Mouse (Mus musculus) liver, embryonic 14.5 days (tissue): ENCODE data around the gene Jph3.

Source experiments
- CTCF ChIP-seq: IDR thresholded peaks from 2 replicates; pipeline ENCODE4 v1.5.1; 2016; ENCODE audit warnings: antibody characterized with exemption, low read depth, control low read depth
- EP300 ChIP-seq: IDR thresholded peaks from 2 replicates; pipeline ENCODE4 v1.6.1; 2016; ENCODE audit warnings: antibody characterized with exemption, low read depth

- TF ChIP-seq CTCF, result no peak
- no peak for TF ChIP-seq EP300
Observed at GRCm38 (mm10) chr8:121796406-121796805, 67.0 kb downstream of the Jph3 start.
